Mouse (Mus musculus) limb, embryonic 10.5 days (tissue): Measurements from ENCODE around the gene Crp. TPM values are rescaled to one million over a fixed set of nuclear protein-coding genes. Genes with fewer than 3 reads are reported as not detected.

ENCODE experiments used
- DNase-seq: peaks from one replicate; pipeline ENCODE4 v3.0.0-alpha.2; 2017; ENCODE audit warnings: low spot score
- H3K27ac ChIP-seq: fragments of 300-500 bp; sonication (generic); 2 replicates; pipeline ENCODE4 v1.5.1; 2016; ENCODE audit warnings: mild to moderate bottlenecking
- H3K27me3 ChIP-seq: fragments of 300-500 bp; sonication (generic); 2 replicates; pipeline ENCODE4 v1.6.1; 2016; ENCODE audit warnings: low read depth, mild to moderate bottlenecking; ENCODE audit not compliant: poor library complexity, severe bottlenecking
- H3K36me3 ChIP-seq: fragments of 300-500 bp; sonication (generic); 2 replicates; pipeline ENCODE4 v1.6.1; 2016; ENCODE audit warnings: mild to moderate bottlenecking, moderate library complexity
- H3K4me1 ChIP-seq: fragments of 300-500 bp; sonication (generic); 2 replicates; pipeline ENCODE4 v1.6.1; 2016
- H3K4me3 ChIP-seq: fragments of 300-500 bp; sonication (generic); 2 replicates; pipeline ENCODE4 v1.5.1; 2016; ENCODE audit warnings: mild to moderate bottlenecking, moderate library complexity
- H3K9me3 ChIP-seq: fragments of 300-500 bp; sonication (generic); replicated peaks from 2 replicates; pipeline ENCODE4 v1.6.1; 2016; ENCODE audit warnings: mild to moderate bottlenecking
- WGBS: fragments of 180-500 bp; shearing (Covaris S2); methylation state at CpG from one replicate; pipeline ENCODE4 v1.1.7; 2016; 5-methylcytosine and 5-hydroxymethylcytosine counted together
- polyA plus RNA-seq: library from polyadenylated mRNA; unstranded; fragments of >200 nt; fragmentation: Nextera tagmentation; extraction: Ambion mirVana; gene quantifications from 2 replicates; pipeline ENCODE4 v1.2.1, GENCODE M21; 2016

The Crp gene
- polyA plus RNA-seq, 1 experiment from 2014 or later = not detected

DNA sequence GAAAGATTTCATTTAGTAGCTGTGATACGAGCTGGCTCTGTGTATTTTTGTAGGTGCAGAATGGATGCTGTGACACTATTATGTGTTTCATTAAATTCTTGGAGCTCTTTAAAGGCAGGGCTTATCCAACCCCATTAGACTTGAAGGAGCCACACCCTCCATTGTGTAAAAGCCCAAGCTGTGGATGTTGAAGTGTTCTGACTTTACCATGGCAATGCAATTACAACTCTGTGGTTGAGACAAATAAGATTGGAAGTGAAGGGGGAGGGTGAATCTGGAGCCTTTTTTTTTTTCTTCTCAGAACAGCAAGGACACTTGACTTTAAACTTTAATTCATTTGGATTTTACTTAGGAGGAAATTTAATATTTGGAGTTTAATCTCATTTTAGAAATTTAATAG, 13.9 kb upstream of the Crp start:
- Histone ChIP-seq H3K27ac (no peak overlapping the region), H3K36me3 (no peaks in the 10 kb centered on the region), H3K9me3 (no peaks in the 10 kb centered on the region), H3K27me3 (no peaks in the 10 kb centered on the region), H3K4me3 (no peak overlapping the region), H3K4me1 (no peaks in the 10 kb centered on the region)
- 83% methylated on average over 1 of the region's 1 CpGs for WGBS
- DNase-seq = no peak

DNA sequence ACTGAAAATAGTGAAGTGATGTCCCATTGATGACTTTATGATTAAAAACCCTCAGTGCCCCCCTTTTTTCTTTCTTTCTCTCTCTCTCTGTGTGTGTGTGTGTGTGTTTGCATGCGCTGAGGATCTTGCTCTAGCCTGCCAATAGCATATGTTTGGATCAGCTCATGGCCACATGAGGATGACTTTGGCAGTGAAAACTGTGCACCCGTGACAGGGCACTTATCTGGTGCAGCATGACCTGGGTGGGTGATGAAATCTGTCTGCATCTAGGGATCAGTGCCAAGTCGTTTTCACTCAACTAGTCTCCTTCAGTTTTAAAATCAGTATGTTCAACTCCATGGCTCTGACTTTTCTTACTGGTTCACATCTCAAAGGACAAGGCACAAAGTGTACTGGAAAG, 12.7 kb upstream of the Crp start:
- 89% methylated on average over 3 of the region's 3 CpGs for WGBS
- Histone ChIP-seq H3K9me3 (no peaks in the 10 kb centered on the region), H3K27me3 (no peaks in the 10 kb centered on the region), H3K36me3 (no peaks in the 10 kb centered on the region), H3K27ac (no peak overlapping the region), H3K4me3 (no peak overlapping the region), H3K4me1 (no peaks in the 10 kb centered on the region)
- no peak for DNase-seq

DNA sequence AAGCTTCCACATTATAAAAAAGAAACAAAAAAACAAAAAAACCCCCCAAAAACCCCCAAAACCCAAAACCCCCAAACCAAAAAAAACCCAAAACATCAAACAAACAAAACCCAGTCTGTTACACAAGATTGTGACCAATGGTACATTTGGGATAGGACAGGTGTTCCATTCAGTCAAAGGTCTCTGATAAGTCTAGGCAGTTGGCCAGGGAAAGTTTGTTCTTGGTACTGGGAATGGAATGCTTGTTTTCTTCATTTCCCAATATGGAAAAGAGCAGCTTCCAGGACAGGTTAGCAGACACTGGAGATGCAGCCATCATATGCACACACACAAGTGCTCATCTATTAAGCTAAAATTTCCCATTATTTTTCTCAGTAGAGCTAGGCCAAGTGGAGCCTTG, 433 bp upstream of the Crp start:
- no peak for DNase-seq
- Histone ChIP-seq H3K9me3 (no peaks in the 10 kb centered on the region), H3K4me3 (no peak overlapping the region), H3K27me3 (no peaks in the 10 kb centered on the region), H3K27ac (no peak overlapping the region), H3K36me3 (no peaks in the 10 kb centered on the region), H3K4me1 (no peaks in the 10 kb centered on the region)

DNA sequence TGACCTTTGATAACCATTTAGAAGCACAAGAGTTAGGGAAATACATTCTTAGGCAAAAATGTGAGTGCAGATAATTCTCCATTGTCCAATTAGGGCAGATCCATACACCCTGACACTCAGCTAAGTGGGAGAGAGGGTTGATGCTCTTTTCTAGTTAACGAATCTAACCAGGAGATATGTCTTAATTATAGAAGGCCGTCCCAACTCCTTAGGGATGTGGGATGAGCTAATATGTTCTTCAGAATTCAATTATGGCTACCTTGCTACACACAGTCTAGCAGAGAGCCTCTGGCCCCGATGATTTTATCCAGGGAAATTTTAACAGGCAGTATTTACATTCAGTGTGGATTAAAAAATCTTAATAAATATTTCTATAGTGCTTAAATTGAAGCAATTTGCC, 3.0 kb downstream of the Crp start:
- DNase-seq = no peak
- Histone ChIP-seq H3K4me3 (no peak overlapping the region), H3K27me3 (no peaks in the 10 kb centered on the region), H3K36me3 (no peaks in the 10 kb centered on the region), H3K4me1 (peaks cover 6% of the 10 kb centered on the region), H3K9me3 (no peaks in the 10 kb centered on the region), H3K27ac (no peak overlapping the region)
- WGBS = 90% methylated on average over 3 of the region's 3 CpGs

DNA sequence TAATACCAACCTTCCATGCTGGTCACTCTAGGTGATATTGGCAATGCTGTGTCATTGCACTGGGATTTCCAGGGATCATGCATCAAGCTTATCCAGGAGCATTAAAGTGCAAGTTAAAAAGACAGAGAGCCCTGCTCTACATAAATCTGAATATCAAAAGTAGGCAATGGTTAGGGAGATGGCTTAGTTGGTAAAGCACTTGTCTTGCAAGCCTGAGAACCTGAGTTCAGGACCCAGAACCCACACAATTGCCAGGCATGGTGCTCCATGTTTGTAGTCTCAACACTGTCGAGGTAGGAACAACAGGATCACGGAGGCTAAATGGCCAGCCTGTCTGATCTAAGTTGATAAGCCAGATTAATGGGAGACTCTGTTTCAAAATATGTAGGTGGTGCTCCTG, 3.5 kb downstream of the Crp start:
- Histone ChIP-seq H3K9me3 (no peaks in the 10 kb centered on the region), H3K36me3 (no peaks in the 10 kb centered on the region), H3K4me3 (no peak overlapping the region), H3K27ac (no peak overlapping the region), H3K27me3 (no peaks in the 10 kb centered on the region), H3K4me1 (peaks cover 6% of the 10 kb centered on the region)
- DNase-seq = no peak
- WGBS = 94% methylated on average over 2 of the region's 2 CpGs

DNA sequence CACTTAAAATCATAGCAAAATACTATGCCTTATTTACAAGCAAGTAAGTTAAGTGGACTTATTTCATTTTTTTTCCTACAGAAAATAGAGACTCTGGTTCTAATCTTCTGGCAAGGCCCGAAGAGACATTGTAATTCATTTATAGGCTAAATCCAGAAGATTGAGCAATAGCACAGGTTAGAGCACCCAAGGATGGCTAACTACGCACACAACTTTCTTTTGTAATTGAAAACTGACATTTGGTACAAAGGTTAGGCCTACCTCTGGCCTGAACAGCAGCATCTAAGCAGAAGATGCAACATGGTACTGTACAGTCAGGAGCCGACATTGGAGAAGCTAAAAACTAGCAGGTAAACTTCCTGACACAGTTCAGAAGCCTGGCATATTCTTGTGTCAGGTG, 4.0 kb downstream of the Crp start:
- no peaks in the 10 kb centered on the region for H3K36me3 ChIP-seq

DNA sequence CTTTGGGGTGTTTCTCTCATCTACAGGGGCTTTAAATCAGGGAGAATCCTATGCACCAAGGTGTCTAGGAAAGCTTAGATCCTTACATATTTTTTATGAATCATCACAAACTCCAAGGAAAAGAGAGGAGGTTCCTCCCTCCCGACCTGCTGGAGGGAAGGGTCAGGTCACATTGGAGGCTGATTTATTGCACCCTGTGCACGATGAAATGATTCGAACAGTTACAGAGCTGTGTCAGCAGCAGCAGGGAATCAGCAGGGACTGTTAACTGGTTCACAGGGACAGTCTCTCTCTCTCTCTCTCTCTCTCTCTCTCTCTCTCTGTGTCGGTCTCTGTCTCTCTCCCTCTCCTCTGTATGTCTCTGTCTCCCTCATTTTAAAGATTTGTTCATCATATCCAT, 6.9 kb downstream of the Crp start:
- no peak overlapping the region for H3K4me3 ChIP-seq
- no peaks in the 10 kb centered on the region for H3K9me3 ChIP-seq
- H3K27me3 ChIP-seq = no peaks in the 10 kb centered on the region
- H3K27ac ChIP-seq = no peak overlapping the region
- WGBS = 31% methylated on average over 4 of the region's 4 CpGs
- no peak for DNase-seq
- no peaks in the 10 kb centered on the region for H3K36me3 ChIP-seq
- peaks cover 6% of the 10 kb centered on the region for H3K4me1 ChIP-seq

More for the DNA sequence above, 4.0 kb downstream of the Crp start:
- Histone ChIP-seq H3K27ac (no peak overlapping the region), H3K27me3 (no peaks in the 10 kb centered on the region), H3K9me3 (no peaks in the 10 kb centered on the region), H3K4me1 (peaks cover 6% of the 10 kb centered on the region), H3K4me3 (no peak overlapping the region)
- DNase-seq = no peak
- 93% methylated on average over 3 of the region's 3 CpGs for WGBS

DNA sequence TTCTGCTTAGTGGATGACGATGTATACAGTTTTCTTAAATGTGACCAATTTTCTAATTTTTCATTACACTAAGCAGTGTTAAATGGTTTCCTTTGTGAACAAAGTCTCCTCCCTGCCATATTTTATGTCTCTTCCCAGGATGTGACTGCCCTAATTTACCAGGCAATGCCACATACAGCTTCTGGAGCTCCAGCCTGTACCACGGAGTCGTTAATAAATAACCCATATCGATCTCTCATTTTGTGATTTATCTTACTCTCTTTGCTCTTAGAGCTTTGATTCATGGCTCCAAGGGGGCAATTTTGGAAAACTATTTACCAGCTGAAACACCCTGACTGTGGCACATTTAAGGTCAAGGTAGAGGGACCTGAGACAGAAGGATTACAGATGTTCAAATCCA, 8.4 kb downstream of the Crp start:
- DNase-seq = no peak
- no peak overlapping the region for H3K4me3 ChIP-seq
- H3K4me1 ChIP-seq = peaks cover 6% of the 10 kb centered on the region
- H3K36me3 ChIP-seq = no peaks in the 10 kb centered on the region
- 88% methylated on average over 4 of the region's 4 CpGs for WGBS
- no peaks in the 10 kb centered on the region for H3K9me3 ChIP-seq
- H3K27ac ChIP-seq = no peak overlapping the region
- H3K27me3 ChIP-seq = no peaks in the 10 kb centered on the region

DNA sequence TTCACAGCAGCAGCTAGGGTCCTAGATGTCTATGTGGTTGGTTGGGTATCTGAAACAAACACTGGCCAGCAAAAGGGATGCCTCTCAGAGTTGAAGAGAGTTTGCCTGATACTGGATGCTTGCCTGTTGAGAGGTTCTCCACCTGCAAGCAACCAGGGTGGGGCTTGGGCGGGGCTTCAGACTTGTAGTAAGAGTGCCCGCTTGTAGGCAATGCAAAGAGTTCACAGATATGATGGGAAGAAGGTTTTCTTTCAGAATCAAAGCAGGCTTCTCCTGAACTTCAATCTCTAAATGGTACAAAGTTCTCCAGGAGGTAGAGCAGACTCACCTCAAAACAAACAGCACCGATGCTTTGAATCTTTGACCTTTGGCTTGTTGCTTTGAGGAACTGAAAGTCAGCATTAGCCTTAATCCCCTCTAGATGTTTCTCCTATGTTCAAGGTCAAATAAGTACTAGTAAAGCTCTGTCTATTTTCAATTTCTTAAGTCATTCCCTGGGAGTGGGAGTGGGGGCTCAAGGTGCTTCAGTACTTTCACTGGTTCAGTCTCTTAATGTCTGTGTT, 12.0 kb downstream of the Crp start:
- WGBS = 91% methylated on average over 3 of the region's 3 CpGs
- no peak for DNase-seq
- no peaks in the 10 kb centered on the region for H3K36me3 ChIP-seq
- H3K27ac ChIP-seq = no peak overlapping the region
- H3K9me3 ChIP-seq = no peaks in the 10 kb centered on the region
- peaks cover 9% of the 10 kb centered on the region for H3K4me1 ChIP-seq
- no peak overlapping the region for H3K4me3 ChIP-seq
- H3K27me3 ChIP-seq = no peaks in the 10 kb centered on the region

DNA sequence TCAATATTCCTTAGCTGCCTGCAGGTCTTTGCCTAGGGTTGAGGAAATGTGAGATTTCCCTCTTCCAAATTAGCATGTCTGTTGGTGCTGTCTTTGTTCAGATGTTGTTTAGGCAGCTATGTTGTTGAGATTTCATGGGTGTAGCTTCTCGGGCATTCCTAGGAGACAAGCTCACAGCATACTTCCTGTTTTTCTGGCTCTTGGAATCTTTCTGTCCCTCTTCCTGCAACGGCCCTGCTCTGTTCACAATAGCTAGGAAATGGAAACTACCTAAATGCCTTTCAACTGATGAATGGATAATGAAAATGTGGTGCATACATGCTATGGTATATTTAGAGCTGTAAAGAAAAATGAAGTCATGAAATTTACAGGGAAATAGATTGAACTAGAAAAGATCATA, 13.5 kb downstream of the Crp start:
- Histone ChIP-seq H3K27ac (no peak overlapping the region), H3K36me3 (no peaks in the 10 kb centered on the region), H3K9me3 (no peaks in the 10 kb centered on the region), H3K4me3 (no peak overlapping the region), H3K27me3 (no peaks in the 10 kb centered on the region), H3K4me1 (peaks cover 7% of the 10 kb centered on the region; the same call in 1 of the 2 replicates)
- no peak for DNase-seq
- 77% methylated on average over 2 of the region's 2 CpGs for WGBS

DNA sequence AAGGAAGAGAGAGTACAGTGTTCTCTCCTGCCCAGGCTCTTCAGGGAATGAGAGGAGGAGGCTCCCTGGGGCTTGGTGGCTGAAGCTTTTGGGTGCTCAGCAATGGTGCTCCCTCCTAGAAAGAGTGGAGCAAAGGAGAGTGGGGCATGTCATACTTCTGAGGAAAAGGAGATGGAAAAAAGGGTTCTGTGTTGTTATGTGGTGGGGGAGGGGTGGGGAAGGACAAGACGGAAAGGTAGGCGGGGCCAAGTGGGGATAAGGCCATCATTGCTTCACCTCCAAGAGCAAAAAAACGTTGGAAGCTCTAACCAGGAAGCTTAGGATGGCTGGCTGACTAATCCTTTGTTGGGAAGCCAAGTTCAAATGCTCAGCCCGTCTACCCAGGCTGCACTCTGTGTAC, 14.1 kb downstream of the Crp start:
- no peaks in the 10 kb centered on the region for H3K9me3 ChIP-seq
- no peaks in the 10 kb centered on the region for H3K36me3 ChIP-seq
- WGBS = 70% methylated on average over 4 of the region's 4 CpGs
- peaks cover 7% of the 10 kb centered on the region; the same call in 1 of the 2 replicates for H3K4me1 ChIP-seq
- H3K4me3 ChIP-seq = no peak overlapping the region
- DNase-seq = no peak
- H3K27me3 ChIP-seq = no peaks in the 10 kb centered on the region
- H3K27ac ChIP-seq = no peak overlapping the region

DNA sequence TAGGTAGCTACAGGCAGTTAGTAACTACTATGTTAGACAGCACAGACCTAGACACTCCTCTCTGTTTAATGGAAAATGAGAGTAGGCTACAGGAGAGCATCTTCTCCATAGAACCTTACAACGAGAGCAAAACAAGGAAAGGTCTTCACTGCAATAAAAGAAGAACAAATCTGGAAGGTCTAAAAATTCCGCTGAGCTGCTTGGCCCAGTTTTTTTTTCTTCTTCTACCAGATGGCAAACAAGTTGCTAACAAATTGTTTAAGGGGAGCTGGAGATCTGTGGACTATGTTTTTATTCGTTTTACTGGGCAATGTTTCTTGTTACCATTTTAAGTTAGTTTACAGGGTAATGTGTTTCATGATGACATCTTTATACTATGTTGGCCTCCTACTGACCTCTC, 53.4 kb downstream of the Crp start:
- Histone ChIP-seq H3K4me3 (no peak overlapping the region), H3K4me1 (no peaks in the 10 kb centered on the region), H3K9me3 (no peaks in the 10 kb centered on the region), H3K36me3 (no peaks in the 10 kb centered on the region), H3K27ac (no peak overlapping the region), H3K27me3 (no peaks in the 10 kb centered on the region)
- DNase-seq = no peak
- 70% methylated on average over 3 of the region's 3 CpGs for WGBS

DNA sequence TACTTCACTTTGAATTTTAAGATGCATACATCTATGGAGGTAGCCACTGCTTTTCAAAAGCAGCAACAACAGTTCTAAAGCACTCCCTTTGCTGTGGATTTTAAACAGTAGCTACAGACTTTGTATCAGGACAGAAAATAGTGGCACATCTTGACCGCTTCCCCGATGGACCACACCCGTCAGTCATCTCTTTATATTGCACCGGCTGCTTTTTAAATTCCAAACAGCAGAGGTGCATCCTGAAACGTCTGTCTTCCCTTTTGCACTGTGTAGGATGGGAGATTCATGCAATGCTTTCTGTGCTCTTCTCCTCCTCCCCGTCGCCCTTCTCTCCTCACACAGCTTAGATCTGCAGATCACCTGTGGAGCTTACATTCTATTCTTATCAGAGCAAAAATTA, 57.3 kb downstream of the Crp start:
- Histone ChIP-seq H3K27ac (no peak overlapping the region), H3K4me3 (no peak overlapping the region), H3K4me1 (no peaks in the 10 kb centered on the region), H3K36me3 (no peaks in the 10 kb centered on the region), H3K27me3 (no peaks in the 10 kb centered on the region), H3K9me3 (no peaks in the 10 kb centered on the region)
- WGBS = 81% methylated on average over 7 of the region's 7 CpGs
- no peak for DNase-seq

DNA sequence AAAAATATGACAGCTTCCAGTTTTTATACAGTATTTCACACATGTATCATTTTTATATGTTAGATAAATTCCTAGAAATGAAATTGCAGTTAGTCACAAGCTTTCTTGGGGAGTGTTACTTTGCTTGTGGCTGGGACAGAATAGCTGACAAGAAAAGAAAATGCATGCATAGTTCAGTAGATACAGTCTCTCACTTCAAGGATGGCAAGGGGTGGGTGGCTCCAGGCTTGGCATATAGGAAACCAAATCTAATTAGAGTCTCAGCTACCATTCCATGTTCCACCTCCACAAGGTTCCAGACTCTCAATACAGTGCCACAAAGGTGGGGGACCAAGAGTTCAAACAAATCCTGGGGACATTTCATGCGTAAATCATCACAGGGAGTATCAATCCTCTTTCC, 61.7 kb downstream of the Crp start:
- H3K27me3 ChIP-seq = no peaks in the 10 kb centered on the region
- 80% methylated on average over 1 of the region's 1 CpGs for WGBS

More for the DNA sequence above, 61.7 kb downstream of the Crp start:
- Histone ChIP-seq H3K4me3 (no peak overlapping the region), H3K9me3 (no peaks in the 10 kb centered on the region), H3K27ac (no peak overlapping the region), H3K4me1 (no peaks in the 10 kb centered on the region), H3K36me3 (no peaks in the 10 kb centered on the region)
- no peak for DNase-seq
